10 mouse cellular contexts compared by ENCODE assay signal in genomic region chr13:29737675-29738461, GRCm38 (mm10).
DNase-seq lines count a peak whose midpoint lies in the region; ATAC-seq and TF ChIP-seq lines count a peak whose summit lies in the region.
"Had no signal": no experiment of that assay in that cellular context is flagged by ENCODE, and none has a peak within 500 bp of the region (broad histone marks: within the 10 kb centered on the region; RNA-seq: fewer than 3 reads in every experiment).

No protein-coding gene starts in this region.

- no peak for TF ChIP-seq POLR2A in ES-Bruce4 (IDR thresholded peaks at IDR 0.05; ENCODE audit: insufficient read depth, low read length)

- no peaks in the 10 kb centered on the region for H3K36me3 ChIP-seq in limb, embryonic 13.5 days
- no peaks in the 10 kb centered on the region for H3K36me3 ChIP-seq in limb, embryonic 10.5 days
- no peaks in the 10 kb centered on the region; the same call in 1 of the 2 replicates for H3K36me3 ChIP-seq in ES-Bruce4 (ENCODE audit: control insufficient read depth, insufficient read depth, low read length, poor library complexity, severe bottlenecking)
- H3K36me3 ChIP-seq: limb, embryonic 12.5 days had no signal

- H3K4me1 ChIP-seq in limb, embryonic 13.5 days: peaks cover 8% of the 10 kb centered on the region; the same call in 1 of the 2 replicates
- no peaks in the 10 kb centered on the region for H3K4me1 ChIP-seq in limb, embryonic 10.5 days
- no peaks in the 10 kb centered on the region for H3K4me1 ChIP-seq in ES-Bruce4 (ENCODE audit: control insufficient read depth, insufficient read depth, low read length)
- H3K4me1 ChIP-seq: limb, embryonic 12.5 days had no signal

- no peak for DNase-seq in limb, embryonic 10.5 days (ENCODE audit: low spot score)
- peak; percentile 71 for DNase-seq in brain, adult 2 months (ENCODE audit: low read depth, low spot score)
- no peak for DNase-seq in kidney, postnatal 4 days
- DNase-seq in gastrocnemius, adult 8-10 months (ENCODE audit: low spot score in 2 of 2): no peak
- no peak for DNase-seq in kidney, adult 9 months
- DNase-seq: gastrocnemius, postnatal 36 days had no signal

- H3K4me3 ChIP-seq in limb, embryonic 13.5 days: no peak overlapping the region
- H3K4me3 ChIP-seq in limb, embryonic 10.5 days: no peak overlapping the region
- H3K4me3 ChIP-seq in ES-Bruce4 (ENCODE audit: low read depth, low read length): no peak overlapping the region
- H3K4me3 ChIP-seq: limb, embryonic 12.5 days had no signal

- no peak overlapping the region for H3K4me2 ChIP-seq in limb, embryonic 13.5 days (replicated peaks)
- H3K4me2 ChIP-seq: limb, embryonic 12.5 days had no signal

- no peak overlapping the region for H3K27ac ChIP-seq in limb, embryonic 13.5 days
- no peak overlapping the region for H3K27ac ChIP-seq in limb, embryonic 10.5 days
- H3K27ac ChIP-seq in ES-Bruce4 (ENCODE audit: insufficient read depth, low read length): 0 out of 2 replicates have a peak overlapping the region, but pooled peaks have one; percentile 1
- H3K27ac ChIP-seq: limb, embryonic 12.5 days had no signal

- H3K27me3 ChIP-seq in limb, embryonic 13.5 days: no peaks in the 10 kb centered on the region
- no peaks in the 10 kb centered on the region for H3K27me3 ChIP-seq in limb, embryonic 10.5 days (ENCODE audit: low read depth, poor library complexity, severe bottlenecking)
- H3K27me3 ChIP-seq in ES-Bruce4 (ENCODE audit: control insufficient read depth, insufficient read depth, low read length, poor library complexity, severe bottlenecking): no peaks in the 10 kb centered on the region
- H3K27me3 ChIP-seq: limb, embryonic 12.5 days had no signal

- ATAC-seq in limb, embryonic 13.5 days (ENCODE audit: low FRiP score, low read depth): peak; percentile 73; the same call in 1 of the 2 replicates
- ATAC-seq in megakaryocyte progenitor cell, adult 5-6 weeks (replicated peaks; ENCODE audit: poor library complexity): peak; percentile 40

- no peaks in the 10 kb centered on the region; the same call in 1 of the 2 replicates for H3K9me3 ChIP-seq in limb, embryonic 13.5 days
- H3K9me3 ChIP-seq in limb, embryonic 10.5 days (replicated peaks): no peaks in the 10 kb centered on the region
- no peaks in the 10 kb centered on the region for H3K9me3 ChIP-seq in ES-Bruce4 (replicated peaks; ENCODE audit: control insufficient read depth, insufficient read depth, low read length, poor library complexity, severe bottlenecking)
- H3K9me3 ChIP-seq: limb, embryonic 12.5 days had no signal

- 72% methylated on average over 5 of the region's 5 CpGs for WGBS in limb, embryonic 13.5 days
- 93% methylated on average over 5 of the region's 5 CpGs for WGBS in limb, embryonic 10.5 days

- TF ChIP-seq CTCF in ES-Bruce4 (IDR thresholded peaks at IDR 0.05; ENCODE audit: low read depth, low read length): no peak

- no peak overlapping the region for H3K9ac ChIP-seq in limb, embryonic 13.5 days
- no peak overlapping the region for H3K9ac ChIP-seq in ES-Bruce4 (ENCODE audit: low read depth, poor library complexity, severe bottlenecking)
- H3K9ac ChIP-seq: limb, embryonic 12.5 days had no signal

- TF ChIP-seq EP300 in ES-Bruce4 (IDR thresholded peaks at IDR 0.05; ENCODE audit: insufficient read depth, low read depth, low read length): no peak
